Mouse (Mus musculus): ENCODE data around the gene Gm8909. TPM values are rescaled to one million over a fixed set of nuclear protein-coding genes. Genes with fewer than 3 reads are reported as not detected.
"Not testable (repeated sequence)": the region's sequence is repeated elsewhere in the genome, so short reads cannot be mapped to it uniquely, and the experiment has no call there.

The Gm8909 gene
- polyA plus RNA-seq, 1 experiment from 2014 or later: not detected

- not testable (repeated sequence) for ATAC-seq (replicated peaks; ENCODE audit: insufficient number of reproducible peaks, low FRiP score, low TSS enrichment, low read depth); H3K36me3 ChIP-seq (replicated peaks; ENCODE audit: control insufficient read depth, insufficient read depth, low read depth, low read length); H3K27me3 ChIP-seq (ENCODE audit: control insufficient read depth, insufficient read depth, low read length); H3K27ac ChIP-seq (replicated peaks; ENCODE audit: low read depth, low read length); H3K4me2 ChIP-seq (ENCODE audit: low read depth, low read length); H3K9ac ChIP-seq (replicated peaks; ENCODE audit: low read length); H3K4me1 ChIP-seq (ENCODE audit: control insufficient read depth, insufficient read depth, low read length); H3K4me3 ChIP-seq (ENCODE audit: low read depth, low read length); H3K9me3 ChIP-seq (replicated peaks; ENCODE audit: control insufficient read depth, low read length); DNase-seq (ENCODE audit: low spot score)
- no CpG with 5 or more reads among the region's 2 CpGs for WGBS
These were observed 7.8 kb upstream of the Gm8909 start for GRCm38 (mm10) chr17:36176132-36176531.

- no peak for ATAC-seq (replicated peaks; ENCODE audit: insufficient number of reproducible peaks, low FRiP score, low TSS enrichment, low read depth)
- H3K9me3 ChIP-seq (replicated peaks; ENCODE audit: control insufficient read depth, low read length): no peaks in the 10 kb centered on the region
- H3K4me3 ChIP-seq (ENCODE audit: low read depth, low read length): no peak overlapping the region
- no peak for DNase-seq (ENCODE audit: low spot score)
- no peaks in the 10 kb centered on the region for H3K4me1 ChIP-seq (ENCODE audit: control insufficient read depth, insufficient read depth, low read length)
- H3K27ac ChIP-seq (replicated peaks; ENCODE audit: low read depth, low read length): no peak overlapping the region
- peaks cover 40% of the 10 kb centered on the region for H3K27me3 ChIP-seq (ENCODE audit: control insufficient read depth, insufficient read depth, low read length)
- H3K4me2 ChIP-seq (ENCODE audit: low read depth, low read length): no peak overlapping the region
- H3K9ac ChIP-seq (replicated peaks; ENCODE audit: low read length): no peak overlapping the region
- no peaks in the 10 kb centered on the region for H3K36me3 ChIP-seq (replicated peaks; ENCODE audit: control insufficient read depth, insufficient read depth, low read depth, low read length)
- WGBS: 50% methylated on average over 1 of the region's 1 CpGs
These were observed 2.0 kb upstream of the Gm8909 start for GRCm38 (mm10) chr17:36170287-36170814.

GRCm38 (mm10) chr17:36169753-36170152 is 1.4 kb upstream of the Gm8909 start:
- H3K4me1 ChIP-seq (ENCODE audit: control insufficient read depth, insufficient read depth, low read length): no peaks in the 10 kb centered on the region
- H3K9me3 ChIP-seq (replicated peaks; ENCODE audit: control insufficient read depth, low read length): no peaks in the 10 kb centered on the region
- H3K9ac ChIP-seq (replicated peaks; ENCODE audit: low read length): no peak overlapping the region
- H3K27ac ChIP-seq (replicated peaks; ENCODE audit: low read depth, low read length): no peak overlapping the region
- DNase-seq (ENCODE audit: low spot score) (no peak), ATAC-seq (replicated peaks; ENCODE audit: insufficient number of reproducible peaks, low FRiP score, low TSS enrichment, low read depth) (no peak)
- H3K4me3 ChIP-seq (ENCODE audit: low read depth, low read length): no peak overlapping the region
- peaks cover 46% of the 10 kb centered on the region for H3K27me3 ChIP-seq (ENCODE audit: control insufficient read depth, insufficient read depth, low read length)
- no peaks in the 10 kb centered on the region for H3K36me3 ChIP-seq (replicated peaks; ENCODE audit: control insufficient read depth, insufficient read depth, low read depth, low read length)
- H3K4me2 ChIP-seq (ENCODE audit: low read depth, low read length): no peak overlapping the region

- ATAC-seq (replicated peaks; ENCODE audit: insufficient number of reproducible peaks, low FRiP score, low TSS enrichment, low read depth); H3K4me3 ChIP-seq (ENCODE audit: low read depth, low read length); H3K36me3 ChIP-seq (replicated peaks; ENCODE audit: control insufficient read depth, insufficient read depth, low read depth, low read length); H3K9ac ChIP-seq (replicated peaks; ENCODE audit: low read length); H3K4me2 ChIP-seq (ENCODE audit: low read depth, low read length); DNase-seq (ENCODE audit: low spot score); H3K27ac ChIP-seq (replicated peaks; ENCODE audit: low read depth, low read length); H3K9me3 ChIP-seq (replicated peaks; ENCODE audit: control insufficient read depth, low read length); H3K4me1 ChIP-seq (ENCODE audit: control insufficient read depth, insufficient read depth, low read length): not testable (repeated sequence)
- WGBS: no CpG with 5 or more reads among the region's 1 CpGs
- peaks cover 47% of the 10 kb centered on the region for H3K27me3 ChIP-seq (ENCODE audit: control insufficient read depth, insufficient read depth, low read length)
These were observed 757 bp upstream of the Gm8909 start for GRCm38 (mm10) chr17:36169094-36169493.

- no peak overlapping the region for H3K9ac ChIP-seq (replicated peaks; ENCODE audit: low read length)
- H3K36me3 ChIP-seq (replicated peaks; ENCODE audit: control insufficient read depth, insufficient read depth, low read depth, low read length): no peaks in the 10 kb centered on the region
- no peaks in the 10 kb centered on the region for H3K4me1 ChIP-seq (ENCODE audit: control insufficient read depth, insufficient read depth, low read length)
- no peaks in the 10 kb centered on the region for H3K9me3 ChIP-seq (replicated peaks; ENCODE audit: control insufficient read depth, low read length)
- WGBS: under 1% methylated on average over 47 of the region's 51 CpGs
- DNase-seq (ENCODE audit: low spot score) (no peak), ATAC-seq (replicated peaks; ENCODE audit: insufficient number of reproducible peaks, low FRiP score, low TSS enrichment, low read depth) (no peak)
- H3K27me3 ChIP-seq (ENCODE audit: control insufficient read depth, insufficient read depth, low read length): peaks cover 49% of the 10 kb centered on the region
- no peak overlapping the region for H3K27ac ChIP-seq (replicated peaks; ENCODE audit: low read depth, low read length)
- H3K4me3 ChIP-seq (ENCODE audit: low read depth, low read length): peak overlapping the region; percentile 15; the same call in 1 of the 2 replicates
- H3K4me2 ChIP-seq (ENCODE audit: low read depth, low read length): peak overlapping the region; percentile 27; the same call in 1 of the 2 replicates
These were observed 865 bp downstream of the Gm8909 start for GRCm38 (mm10) chr17:36167306-36168038.

- H3K9ac ChIP-seq (replicated peaks; ENCODE audit: low read length); DNase-seq (ENCODE audit: low spot score); H3K4me3 ChIP-seq (ENCODE audit: low read depth, low read length); H3K9me3 ChIP-seq (replicated peaks; ENCODE audit: control insufficient read depth, low read length); ATAC-seq (replicated peaks; ENCODE audit: insufficient number of reproducible peaks, low FRiP score, low TSS enrichment, low read depth); H3K4me1 ChIP-seq (ENCODE audit: control insufficient read depth, insufficient read depth, low read length); H3K4me2 ChIP-seq (ENCODE audit: low read depth, low read length); H3K36me3 ChIP-seq (replicated peaks; ENCODE audit: control insufficient read depth, insufficient read depth, low read depth, low read length); H3K27ac ChIP-seq (replicated peaks; ENCODE audit: low read depth, low read length): not testable (repeated sequence)
- WGBS: 7% methylated on average over 2 of the region's 2 CpGs
- H3K27me3 ChIP-seq (ENCODE audit: control insufficient read depth, insufficient read depth, low read length): peaks cover 55% of the 10 kb centered on the region
These were observed 1.4 kb downstream of the Gm8909 start for GRCm38 (mm10) chr17:36166901-36167300.

- Histone ChIP-seq H3K27ac (replicated peaks; ENCODE audit: low read depth, low read length) (no peak overlapping the region), H3K4me2 (ENCODE audit: low read depth, low read length) (peak overlapping the region; percentile 13), H3K9ac (replicated peaks; ENCODE audit: low read length) (no peak overlapping the region), H3K4me3 (ENCODE audit: low read depth, low read length) (no peak overlapping the region), H3K27me3 (ENCODE audit: control insufficient read depth, insufficient read depth, low read length) (peaks cover 43% of the 10 kb centered on the region), H3K36me3 (replicated peaks; ENCODE audit: control insufficient read depth, insufficient read depth, low read depth, low read length) (no peaks in the 10 kb centered on the region), H3K9me3 (replicated peaks; ENCODE audit: control insufficient read depth, low read length) (no peaks in the 10 kb centered on the region), H3K4me1 (ENCODE audit: control insufficient read depth, insufficient read depth, low read length) (no peaks in the 10 kb centered on the region; the same call in 1 of the 2 replicates)
- ATAC-seq (replicated peaks; ENCODE audit: insufficient number of reproducible peaks, low FRiP score, low TSS enrichment, low read depth) (no peak), DNase-seq (ENCODE audit: low spot score) (no peak)
- 2% methylated on average over 55 of the region's 56 CpGs for WGBS
These were observed 6.9 kb downstream of the Gm8909 start for GRCm38 (mm10) chr17:36161129-36162051.
